Mouse (Mus musculus): ENCODE data around the gene Acbd5. TPM values are rescaled to one million over a fixed set of nuclear protein-coding genes. Genes with fewer than 3 reads are reported as not detected.

The Acbd5 gene
- polyA plus RNA-seq (2012; rRNA removed) = 23.7 and 38.9 TPM in 2 replicates

GRCm38 (mm10) chr2:23067552-23068369 lies at the start of gene Acbd5:
Acbd5 (plus strand) TSS chr2:23068167.

GRCm38 (mm10) chr2:23040001-23040646 lies 27.8 kb upstream of the Acbd5 start, which contains the start of gene Abi1:
Abi1 (minus strand) TSS chr2:23040241.

GRCm38 (mm10) chr2:23155777-23156607 lies 88.0 kb downstream of the Acbd5 start, which contains the start of the genes Mastl and Yme1l1:
Mastl (minus strand) TSS chr2:23156024.
Yme1l1 (plus strand) TSS chr2:23156369.

Other genes starting within 250 kb of the Acbd5 start
- 16.6 and 25.4 TPM in 2 replicates for gene Pdss1, start 172.6 kb upstream of the Acbd5 start, polyA plus RNA-seq (2012; rRNA removed)
- 37.8 and 66.5 TPM in 2 replicates for gene Abi1, start 27.9 kb upstream of the Acbd5 start, polyA plus RNA-seq (2012; rRNA removed)
- 5.9 and 10.1 TPM in 2 replicates for gene Mastl, start 87.9 kb downstream of the Acbd5 start, polyA plus RNA-seq (2012; rRNA removed)
- gene Yme1l1, start 88.2 kb downstream of the Acbd5 start, polyA plus RNA-seq (2012; rRNA removed) = 39.3 and 58.3 TPM in 2 replicates
- 0.05 and 0.06 TPM in 2 replicates for gene 4931423N10Rik, start 139.3 kb downstream of the Acbd5 start, polyA plus RNA-seq (2012; rRNA removed)

Data from central nervous system, embryonic 11.5 days (tissue).